Mouse (Mus musculus): ENCODE data around the gene Bpi.
A peak's percentile ranks its signal among the peaks of the same experiment; 100 is the strongest.

The Bpi gene

DNA sequence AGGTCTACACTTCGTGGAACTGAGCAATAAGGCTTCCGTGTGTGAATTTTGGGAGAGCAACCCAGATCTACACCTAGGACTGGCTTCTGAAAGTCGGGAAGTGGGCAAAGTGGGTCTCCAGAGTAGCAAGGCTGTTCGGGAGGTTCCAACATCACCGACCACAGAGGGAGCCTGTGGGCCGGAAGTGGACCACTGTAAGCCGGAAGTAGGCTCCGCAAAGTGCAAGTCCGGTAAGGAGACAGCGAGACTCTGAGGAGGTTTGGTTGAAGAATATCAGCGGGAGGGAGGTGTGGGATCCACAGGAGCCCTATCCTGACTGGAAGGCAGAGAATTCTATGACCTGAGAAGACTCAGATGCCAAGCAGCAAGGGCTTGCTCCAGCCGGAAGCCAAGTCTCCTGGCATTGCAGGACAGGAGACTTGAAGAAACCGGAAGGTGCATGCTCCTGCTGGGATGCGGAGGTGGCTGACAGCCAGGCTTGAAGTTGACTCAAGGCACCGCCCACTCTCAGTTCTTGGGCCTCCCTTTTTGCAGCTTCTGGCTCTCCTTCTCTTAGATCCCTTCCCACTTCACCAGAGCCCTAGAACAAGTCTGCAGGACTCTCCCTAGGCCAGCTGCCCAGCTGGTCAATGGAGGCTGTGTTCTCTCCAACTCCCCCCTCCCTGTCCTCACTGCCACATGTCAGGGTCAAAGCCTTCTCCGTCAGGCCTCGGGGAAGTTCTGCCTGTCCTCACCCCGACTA, 14.6 kb upstream of the Bpi start:
- DNase-seq = no peak

DNA sequence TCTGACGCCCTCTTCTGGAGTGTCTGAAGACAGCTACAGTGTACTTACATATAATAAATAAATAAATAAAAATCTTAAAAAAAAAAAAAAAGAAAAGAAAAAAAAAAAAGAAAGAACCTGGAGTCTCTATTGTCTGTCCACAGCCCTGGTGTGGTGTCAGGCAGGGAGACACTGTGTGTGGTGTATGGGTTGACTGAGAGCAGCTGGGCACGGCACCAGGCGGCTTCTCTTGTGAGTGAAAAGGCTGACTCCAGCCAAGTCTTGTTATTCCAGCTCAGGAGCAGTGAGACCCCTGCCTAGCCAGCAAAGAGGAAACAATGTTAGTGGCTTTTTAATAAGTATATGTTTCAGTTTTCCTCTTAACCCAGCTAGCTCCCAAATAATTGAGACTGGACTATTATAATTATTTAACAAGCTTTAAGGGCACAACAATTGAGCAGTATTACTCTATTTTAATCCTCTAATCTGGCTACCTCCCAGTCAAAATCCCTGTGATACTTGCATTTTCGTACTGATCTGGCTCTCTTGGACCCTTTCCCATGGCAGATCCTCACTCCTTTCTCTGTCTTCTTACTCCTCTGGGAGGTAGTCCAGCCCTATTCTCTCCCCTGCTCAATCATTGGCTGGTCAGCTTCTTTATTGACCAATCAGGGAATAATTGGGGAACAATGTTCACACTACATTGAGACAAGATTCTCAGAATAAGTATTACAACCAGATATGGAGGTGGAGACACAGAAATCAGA, 12.6 kb upstream of the Bpi start:
- no peak for DNase-seq

DNA sequence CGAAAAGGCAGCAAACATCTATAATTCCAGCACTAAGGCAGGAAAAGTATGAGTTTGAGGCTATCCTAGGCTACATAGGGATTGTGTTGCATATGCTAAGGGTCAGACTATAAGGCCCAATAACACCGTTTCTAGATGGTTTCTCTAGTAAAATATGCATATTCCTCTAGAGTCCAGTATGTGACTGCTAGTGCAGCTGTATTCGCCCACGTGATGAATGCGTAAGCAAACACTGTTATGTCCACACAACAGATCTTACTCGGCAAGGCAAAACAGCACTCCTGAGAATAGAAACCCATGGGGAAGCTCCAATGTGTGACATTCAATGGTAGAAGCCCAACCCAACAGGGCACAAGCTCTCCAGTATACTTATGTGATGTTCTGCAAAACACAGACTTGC, 10.0 kb upstream of the Bpi start:
- no peak for DNase-seq

DNA sequence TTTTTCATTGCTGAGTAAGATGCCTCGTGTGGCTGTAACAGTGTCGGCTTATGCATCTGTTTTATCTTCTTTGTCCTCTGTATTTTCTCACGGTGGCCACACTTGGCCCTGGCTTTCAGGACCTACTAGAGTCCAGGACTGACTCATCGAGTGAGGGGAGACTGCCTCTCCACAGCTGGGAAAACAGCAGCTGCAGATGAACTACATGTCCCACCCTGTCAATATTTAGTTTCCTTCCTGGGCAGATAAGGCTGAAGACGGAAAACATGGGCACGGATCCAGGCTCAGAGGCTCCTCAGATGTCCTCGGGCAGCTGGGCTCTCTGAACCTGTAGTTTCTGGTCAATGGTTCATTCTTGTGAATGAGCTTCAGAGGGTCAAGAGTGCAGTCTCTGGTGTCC, 9.6 kb upstream of the Bpi start:
- no peak for DNase-seq

DNA sequence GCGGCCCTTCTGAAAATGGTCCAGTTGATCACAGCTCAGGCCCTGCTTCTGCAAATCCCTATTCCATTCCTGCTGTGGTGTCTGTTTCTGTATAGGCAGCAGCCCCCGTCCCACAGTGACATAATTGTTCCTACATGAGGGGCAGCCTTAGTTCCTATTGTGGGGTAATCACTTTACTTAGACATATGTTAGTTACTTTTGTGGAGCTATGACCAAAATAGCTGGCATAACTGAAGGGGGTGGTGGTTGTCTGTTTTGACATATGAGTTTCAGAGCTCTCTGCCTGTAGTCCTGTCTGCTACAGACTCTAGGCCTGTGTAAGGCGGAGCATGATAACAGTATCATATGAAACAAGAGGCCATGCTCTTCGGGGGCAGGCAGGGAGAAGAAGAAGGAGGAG, 7.3 kb upstream of the Bpi start:
- DNase-seq = no peak

DNA sequence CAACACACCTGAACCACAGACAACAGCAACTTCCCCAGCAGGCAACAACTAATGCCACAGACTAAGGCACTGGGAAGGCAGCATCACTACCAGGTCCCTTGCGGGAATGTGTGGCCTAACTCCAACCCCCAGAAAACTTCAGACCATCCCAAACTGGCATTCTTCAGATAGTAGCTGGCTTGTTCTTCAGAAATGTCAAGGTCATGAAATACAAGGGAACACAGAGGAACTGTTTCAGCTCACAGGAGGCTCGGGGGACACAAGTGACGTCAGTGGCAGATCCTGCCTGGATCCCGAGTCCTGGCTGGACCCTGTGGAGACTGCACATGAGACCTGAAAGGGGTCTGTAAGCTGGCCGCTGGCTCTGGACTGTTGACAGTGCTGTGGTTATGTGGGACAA, 4.1 kb upstream of the Bpi start:
- DNase-seq = no peak

DNA sequence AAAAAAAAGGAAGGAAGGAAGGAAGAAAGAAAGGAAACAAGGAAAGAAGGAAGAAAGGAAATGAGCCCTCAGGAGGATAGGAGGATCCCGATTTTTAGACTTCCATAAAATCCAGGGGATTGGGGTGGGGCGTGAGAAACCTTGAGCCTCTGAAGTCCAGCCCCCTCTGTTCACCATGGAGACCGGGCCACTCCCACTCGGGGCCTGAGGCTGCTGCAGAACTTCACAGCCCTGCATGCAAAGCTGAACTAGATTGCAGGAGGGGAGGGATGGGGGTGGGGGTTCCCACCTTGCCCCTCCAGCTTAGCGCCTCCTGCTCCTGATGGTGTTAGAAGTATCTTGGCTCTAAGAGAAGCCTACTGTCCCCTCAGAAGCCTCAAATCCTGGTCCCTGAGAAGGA, 1.0 kb upstream of the Bpi start:
- no peak for DNase-seq

DNA sequence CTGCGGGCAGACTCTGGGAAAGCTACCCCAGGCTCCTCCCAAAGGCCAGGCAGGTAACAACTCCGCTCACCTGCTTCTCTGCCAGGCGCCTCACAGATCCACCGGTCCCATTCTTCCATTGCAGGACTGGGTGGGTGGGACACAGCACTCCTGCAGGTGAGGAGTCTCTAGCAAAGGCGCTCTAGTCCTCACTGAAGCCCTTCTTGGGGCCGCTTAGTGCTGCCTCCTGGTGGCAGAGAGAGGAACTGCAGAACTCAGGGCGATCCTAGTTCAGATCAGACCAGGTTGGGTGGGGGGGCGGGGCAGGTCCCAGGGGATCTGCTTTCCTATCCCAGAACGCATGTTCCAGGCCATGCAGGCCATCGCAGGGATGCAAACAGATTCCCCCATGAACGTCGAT, 887 bp downstream of the Bpi start:
- DNase-seq = peak; percentile 72

DNA sequence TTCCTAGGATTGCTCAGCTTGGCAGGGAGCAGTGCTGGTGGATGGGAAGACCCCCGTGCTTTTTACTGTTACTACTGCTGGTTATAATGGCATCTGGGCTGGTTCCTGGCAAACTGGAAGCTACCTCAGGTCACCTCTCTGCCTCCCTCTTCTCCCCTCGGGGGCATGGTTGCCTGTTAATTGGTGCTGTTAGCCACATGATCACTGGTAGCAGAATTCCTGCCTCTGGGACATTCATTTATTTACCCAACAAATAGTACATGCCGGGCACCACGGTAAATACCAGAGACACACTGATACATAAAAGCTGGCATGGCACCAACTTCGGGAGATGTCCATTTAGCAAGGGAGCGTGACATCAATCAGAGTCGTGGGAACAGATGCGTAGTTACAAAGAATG, 1.6 kb downstream of the Bpi start:
- DNase-seq = no peak

DNA sequence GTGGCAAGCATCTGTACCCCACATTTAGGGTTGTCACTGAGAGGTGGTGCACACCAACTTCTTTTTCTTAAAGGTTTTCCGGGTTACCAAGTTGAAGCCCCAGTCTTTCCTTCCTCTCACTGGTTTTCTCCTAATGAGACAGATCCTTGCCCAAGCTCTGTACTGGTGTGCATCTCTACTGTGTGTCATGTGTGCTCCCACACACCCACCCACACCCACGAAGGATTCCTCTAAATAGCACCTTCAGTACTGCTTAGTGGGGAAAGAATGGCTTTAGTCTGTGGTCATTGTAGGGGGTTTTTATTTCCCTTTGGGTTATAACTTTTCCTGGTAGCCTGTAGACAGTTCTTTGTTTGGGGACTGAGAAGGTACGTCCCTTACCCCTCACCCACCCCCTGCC, 7.0 kb downstream of the Bpi start:
- no peak for DNase-seq

DNA sequence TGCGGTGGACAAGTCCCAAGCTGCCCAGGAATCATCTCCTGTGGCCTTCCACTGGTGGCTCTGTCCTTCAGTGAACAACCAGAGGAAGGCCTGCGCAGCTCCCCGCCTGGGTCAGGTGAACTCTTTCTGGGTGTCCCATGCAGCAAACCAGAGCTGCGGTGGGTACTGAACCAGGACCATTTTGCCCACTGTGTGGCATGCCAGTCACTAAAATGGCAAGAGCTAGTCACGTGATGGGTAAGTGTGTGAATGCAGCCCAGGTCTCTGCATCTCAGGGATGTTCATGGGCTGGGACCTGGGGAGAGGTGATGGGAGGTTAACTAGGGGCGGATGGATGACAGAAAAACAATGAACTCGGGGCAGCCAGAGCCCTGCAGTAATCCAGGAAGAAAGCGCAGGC, 12.1 kb downstream of the Bpi start:
- no peak for DNase-seq

DNA sequence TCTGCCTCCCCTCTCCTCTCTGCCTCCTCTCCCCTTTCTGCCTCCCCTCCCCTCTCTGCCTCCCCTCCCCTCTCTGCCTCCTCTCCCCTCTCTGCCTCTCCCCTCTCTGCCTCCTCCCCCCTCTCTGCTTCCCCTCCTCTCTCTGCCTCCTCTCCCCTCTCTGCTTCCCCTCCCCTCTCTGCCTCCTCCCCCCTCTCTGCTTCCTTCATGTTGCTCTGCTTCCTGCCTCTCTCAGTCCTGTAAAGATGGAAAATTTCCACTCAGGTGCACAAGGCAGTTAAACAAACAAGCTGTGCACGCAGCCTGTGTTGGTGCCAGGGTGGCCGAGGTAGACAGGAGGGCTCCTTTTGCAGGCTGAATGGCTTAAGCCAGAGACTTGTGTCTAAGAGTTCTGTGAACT, 15.8 kb downstream of the Bpi start:
- peak; percentile 49 for DNase-seq

DNA sequence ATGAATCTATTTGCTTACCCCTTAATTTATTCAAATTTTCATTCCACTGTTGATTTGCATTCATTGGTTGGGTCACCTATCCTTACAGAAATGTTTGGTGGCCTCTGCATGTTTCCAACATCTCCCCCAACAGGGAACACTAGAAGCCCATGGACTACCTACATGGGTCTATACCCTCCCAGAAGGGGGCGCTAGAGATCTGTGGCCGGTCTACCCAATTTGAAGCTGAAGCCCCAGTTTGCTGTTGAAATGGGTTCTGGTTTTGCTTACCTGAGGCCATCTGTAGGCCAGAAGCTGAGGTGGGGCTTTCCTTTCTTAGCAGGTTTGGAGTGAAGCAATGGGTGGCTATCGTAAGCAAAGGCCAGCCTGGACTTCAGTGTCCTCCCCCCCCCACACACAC, 17.5 kb downstream of the Bpi start:
- DNase-seq = peak; percentile 33

DNA sequence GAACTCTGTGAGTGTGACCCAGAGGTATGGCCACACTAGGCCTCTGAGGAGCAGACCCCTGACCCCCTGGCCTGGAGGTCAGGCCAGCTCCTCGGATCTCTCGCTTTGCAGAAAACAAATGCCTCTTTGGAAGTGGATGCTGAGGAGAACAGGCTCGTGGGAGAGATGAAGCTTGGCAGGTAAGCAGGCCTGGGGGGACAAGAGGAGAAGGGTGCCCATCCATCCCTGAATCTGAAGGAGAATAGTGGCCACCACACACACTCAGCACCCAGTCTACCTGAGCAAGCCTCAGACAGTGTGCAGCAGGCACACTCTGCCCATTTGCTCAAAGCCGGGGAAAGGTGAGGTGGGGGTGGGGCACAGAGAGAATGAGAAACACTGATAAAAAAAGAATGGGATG, 17.9 kb downstream of the Bpi start:
- no peak for DNase-seq

DNA sequence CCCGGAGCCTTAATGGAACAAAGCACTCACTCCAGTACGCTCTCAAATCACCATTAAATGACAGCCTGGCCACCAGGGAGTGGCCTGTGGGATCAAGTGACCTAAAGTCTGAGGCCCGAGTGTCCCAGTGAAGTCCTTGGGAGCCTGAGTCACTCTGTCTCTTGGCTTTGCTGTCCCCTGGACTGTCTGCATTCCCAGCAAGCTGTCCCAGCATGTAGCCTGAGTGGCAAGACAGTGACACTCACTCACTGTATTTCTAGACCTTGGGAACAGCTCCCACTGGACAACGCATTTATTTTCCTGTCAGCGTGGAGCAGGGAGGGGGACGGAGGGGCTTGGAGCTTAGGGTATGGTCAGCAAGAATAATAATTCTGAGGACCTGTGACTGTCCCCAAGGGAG, 18.6 kb downstream of the Bpi start:
- no peak for DNase-seq

DNA sequence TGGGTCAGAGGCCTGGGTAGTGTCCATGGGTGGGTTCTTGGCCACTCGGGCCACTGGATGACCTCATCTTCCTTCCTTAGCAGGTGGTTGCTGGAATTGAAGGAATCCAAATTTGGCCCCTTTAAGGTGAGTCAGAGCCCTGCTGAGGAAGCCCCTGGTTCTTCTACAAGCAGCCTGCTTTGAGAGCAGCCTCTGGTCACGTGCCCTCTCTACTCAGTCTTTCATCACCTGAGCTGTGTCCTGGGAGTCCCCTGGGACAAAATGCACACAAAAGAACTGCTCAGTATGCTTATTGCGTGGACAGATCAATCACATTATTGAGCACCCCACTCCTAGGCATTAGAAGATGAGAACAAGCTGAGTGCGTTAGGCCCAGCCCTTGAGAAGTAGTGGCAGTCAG, 19.0 kb downstream of the Bpi start:
- DNase-seq = no peak

DNA sequence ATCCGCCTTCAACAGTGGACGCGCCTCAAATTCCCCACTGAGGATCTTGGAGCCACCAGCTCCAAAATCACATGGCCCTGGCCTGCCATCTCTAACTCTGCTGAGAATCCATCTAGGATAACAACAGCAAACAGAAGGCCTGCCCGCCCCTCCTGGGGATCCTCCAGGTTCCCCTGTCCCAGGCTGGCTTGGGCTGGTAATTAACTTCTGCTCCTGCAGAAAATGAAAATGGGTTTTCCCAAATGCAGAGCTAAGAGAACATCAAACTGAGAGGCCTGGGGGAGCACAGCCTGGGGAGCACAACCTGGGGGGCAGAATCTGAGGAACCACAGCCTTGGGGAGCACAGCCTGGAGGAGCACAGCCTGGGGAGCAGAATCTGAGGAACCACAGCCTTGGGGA, 21.8 kb downstream of the Bpi start:
- no peak for DNase-seq

DNA sequence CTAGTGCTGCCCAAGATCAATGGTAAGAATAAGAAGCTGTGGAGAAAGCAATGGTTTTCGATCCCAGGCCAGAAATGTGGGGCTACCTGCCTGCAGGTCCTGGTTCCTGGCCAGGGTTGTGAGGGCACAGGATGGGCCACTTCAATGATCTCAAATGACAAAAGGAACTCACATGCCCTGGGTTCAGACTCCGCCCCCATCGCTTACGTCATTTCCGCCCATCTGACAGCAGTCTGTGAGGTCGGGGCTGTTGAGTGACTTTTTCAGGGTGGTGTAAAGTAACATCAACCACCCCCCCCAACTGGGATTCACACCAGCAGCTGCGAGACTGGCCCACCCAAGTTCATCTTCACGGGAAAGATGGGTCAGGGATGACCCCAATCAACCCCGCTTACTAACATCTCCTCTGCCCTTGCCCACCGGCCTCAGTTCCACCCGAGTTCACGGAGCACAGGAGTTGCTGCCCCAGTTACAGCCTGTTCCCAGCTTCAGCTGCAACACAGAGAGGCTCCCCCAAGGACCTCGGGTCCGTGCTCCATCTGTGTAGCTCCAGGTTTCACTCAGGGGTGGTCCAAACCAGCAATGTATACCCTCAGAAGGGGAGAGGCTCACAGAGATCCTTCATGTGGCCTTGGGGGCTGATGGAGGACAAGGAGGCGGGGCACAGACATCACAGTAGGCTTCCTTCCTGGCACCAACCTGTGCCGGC, 23.8 kb downstream of the Bpi start:
- peak; percentile 23 for DNase-seq

DNA sequence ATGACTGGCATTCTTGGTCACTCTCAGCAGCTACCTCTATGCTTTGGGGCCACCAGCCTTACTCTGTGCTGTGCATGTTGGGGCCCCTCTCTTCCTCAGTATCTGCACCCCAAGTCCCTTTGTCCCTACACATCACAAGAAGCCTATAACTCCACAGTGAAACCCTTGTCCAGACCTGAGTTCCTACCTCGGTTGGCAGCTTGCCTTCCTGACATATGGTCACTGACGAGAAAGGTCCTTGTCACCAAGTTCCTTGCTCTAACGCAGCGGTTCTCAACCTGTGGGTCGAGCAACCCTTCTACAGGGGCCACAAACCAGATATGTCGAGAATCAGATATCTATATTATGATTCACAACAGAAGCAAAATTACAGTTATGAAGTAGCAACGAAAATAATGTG, 25.2 kb downstream of the Bpi start:
- no peak for DNase-seq

DNA sequence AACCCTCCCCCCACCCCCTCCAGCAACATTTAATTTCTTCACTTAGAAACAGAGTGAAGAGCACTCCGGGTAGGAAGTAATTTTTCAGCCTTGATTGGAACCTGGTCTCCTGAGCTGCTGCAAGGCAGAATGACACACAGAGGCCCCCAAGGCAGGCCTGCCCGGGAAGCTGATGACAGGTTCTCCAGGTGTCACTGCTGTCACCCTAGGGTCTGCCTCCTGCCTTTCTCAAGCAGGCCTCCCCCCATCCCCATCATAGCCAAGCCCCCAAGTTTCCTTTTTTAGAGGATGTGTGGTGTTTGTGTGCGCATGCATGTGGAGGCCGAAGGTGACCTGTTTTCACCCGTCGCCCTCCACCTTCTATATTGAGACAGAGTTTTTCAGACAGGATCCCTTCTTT, 25.9 kb downstream of the Bpi start:
- no peak for DNase-seq

DNA sequence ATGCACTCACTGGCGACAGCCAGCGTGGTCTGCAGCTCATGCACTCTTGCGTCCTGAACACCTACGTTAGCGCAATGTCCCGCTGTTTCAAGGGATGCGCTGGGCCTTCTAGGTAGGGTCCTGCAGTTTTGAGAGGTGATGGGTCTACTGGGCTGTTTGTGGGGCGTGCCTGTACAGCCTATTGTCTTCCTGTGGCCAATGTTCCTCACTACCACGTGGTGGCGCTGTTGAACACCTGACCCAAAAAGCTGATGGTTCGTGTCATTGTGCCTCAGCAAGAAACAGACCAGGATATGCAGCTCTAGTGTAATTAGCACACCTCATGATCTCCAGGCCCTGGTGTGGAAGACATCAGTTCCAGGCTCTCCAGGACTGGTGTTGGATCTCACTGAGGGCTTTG, 26.7 kb downstream of the Bpi start:
- peak; percentile 59 for DNase-seq

DNA sequence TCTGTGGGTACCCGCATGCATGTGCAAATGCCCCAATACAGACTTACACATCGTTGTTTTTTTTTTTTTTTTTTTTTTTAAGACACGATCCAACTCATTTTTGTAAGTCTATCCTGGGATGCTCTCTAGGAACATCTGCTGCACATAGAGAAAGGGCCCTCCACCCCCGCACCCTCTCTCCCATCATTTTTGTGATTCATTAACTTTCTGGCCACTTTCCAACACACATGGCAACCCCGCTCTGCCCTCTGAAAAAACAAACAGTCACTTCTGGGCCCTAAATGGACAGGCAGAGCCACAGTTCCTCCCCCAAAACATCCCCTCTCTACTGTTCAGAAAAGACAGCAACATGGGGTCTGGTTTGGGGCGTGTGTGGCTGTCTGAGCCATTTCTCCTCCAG, 27.8 kb downstream of the Bpi start:
- DNase-seq = no peak

DNA sequence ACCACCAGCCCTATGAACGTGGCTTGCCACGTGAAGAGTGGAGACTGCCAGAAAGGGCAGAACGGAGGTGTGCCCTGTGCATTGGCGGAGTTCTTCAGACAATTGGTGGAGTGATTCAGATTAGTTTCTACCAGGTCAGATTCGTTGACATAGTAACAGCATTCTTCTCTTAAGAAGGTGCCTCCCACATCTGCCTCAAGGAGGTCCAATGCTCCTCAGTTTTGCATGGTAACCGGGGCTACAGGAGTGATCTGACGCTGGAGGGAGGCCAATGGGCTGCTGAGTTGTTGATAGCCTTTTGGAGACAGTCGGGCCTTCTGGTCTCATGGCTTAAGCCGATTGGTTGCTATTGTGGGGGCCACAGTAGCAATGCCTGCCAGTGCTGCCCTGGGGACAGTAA, 37.8 kb downstream of the Bpi start:
- DNase-seq = no peak

DNA sequence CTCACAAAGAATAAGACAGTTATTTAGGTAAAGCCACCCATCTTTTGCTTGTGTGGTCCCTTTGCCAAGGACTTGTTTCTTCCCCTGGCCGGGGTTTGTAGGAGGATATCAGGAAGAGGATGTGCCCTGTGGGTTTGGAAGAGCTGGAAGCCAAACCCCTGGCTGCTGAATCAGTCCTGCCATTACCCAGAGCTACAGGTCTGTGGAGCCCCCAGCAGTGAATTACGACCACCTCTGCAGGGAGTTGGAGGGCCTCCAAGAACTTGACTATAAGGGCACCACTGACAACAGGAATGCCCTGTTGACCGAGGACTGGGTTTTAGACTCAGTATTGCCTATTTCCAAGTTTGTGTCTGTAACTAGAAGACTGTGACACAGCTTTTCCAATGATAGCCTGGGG, 41.3 kb downstream of the Bpi start:
- no peak for DNase-seq
